Mouse (Mus musculus) hindlimb bud, embryonic 11.5 days (tissue): ENCODE measurements around the gene Trmt2b.
A peak's percentile ranks its signal among the peaks of the same experiment; 100 is the strongest.
"Not testable (repeated sequence)": the region's sequence is repeated elsewhere in the genome, so short reads cannot be mapped to it uniquely, and the experiment has no call there.

Experiments
- DNase-seq: peaks from one replicate; pipeline ENCODE4 v3.0.0-alpha.2; 2012; ENCODE audit warnings: low read depth, low spot score; ENCODE audit errors: extremely low spot score

Gene Trmt2b

GRCm38 (mm10) chrX:134276275-134277160 is at the start of gene Trmt2b:
Gene Trmt2b (minus strand): TSS chrX:134276984.
- DNase-seq: no peak

- no peak for DNase-seq
These were observed 42.6 kb upstream of the Trmt2b start for GRCm38 (mm10) chrX:134319153-134319932.

- not testable (repeated sequence) for DNase-seq
These were observed 34.4 kb upstream of the Trmt2b start for GRCm38 (mm10) chrX:134311193-134311592.

GRCm38 (mm10) chrX:134308275-134308634 is 31.5 kb upstream of the Trmt2b start:
- no peak for DNase-seq

- peak; percentile 52 for DNase-seq
These were observed 30.9 kb upstream of the Trmt2b start, which contains the start of gene Cenpi for GRCm38 (mm10) chrX:134307534-134308274. Gene Cenpi (plus strand): TSS chrX:134308084.

GRCm38 (mm10) chrX:134303287-134303686 is 26.5 kb upstream of the Trmt2b start:
- DNase-seq: no peak

GRCm38 (mm10) chrX:134300219-134300618 is 23.4 kb upstream of the Trmt2b start:
- no peak for DNase-seq

GRCm38 (mm10) chrX:134297195-134297594 is 20.4 kb upstream of the Trmt2b start:
- no peak for DNase-seq

GRCm38 (mm10) chrX:134296737-134297136 is 20.0 kb upstream of the Trmt2b start:
- no peak for DNase-seq

- DNase-seq: no peak
These were observed 19.5 kb upstream of the Trmt2b start for GRCm38 (mm10) chrX:134296301-134296700.

- DNase-seq: no peak
These were observed 10.5 kb upstream of the Trmt2b start for GRCm38 (mm10) chrX:134287305-134287704.

GRCm38 (mm10) chrX:134285791-134286190 is 9.0 kb upstream of the Trmt2b start:
- DNase-seq: no peak

GRCm38 (mm10) chrX:134285102-134285501 is 8.3 kb upstream of the Trmt2b start:
- DNase-seq: no peak

GRCm38 (mm10) chrX:134280531-134280930 is 3.7 kb upstream of the Trmt2b start:
- DNase-seq: no peak

- no peak for DNase-seq
These were observed 1.1 kb downstream of the Trmt2b start for GRCm38 (mm10) chrX:134275715-134276114.

GRCm38 (mm10) chrX:134262129-134262528 is 14.7 kb downstream of the Trmt2b start:
- no peak for DNase-seq

GRCm38 (mm10) chrX:134261191-134261590 is 15.6 kb downstream of the Trmt2b start:
- DNase-seq: no peak

- no peak for DNase-seq
These were observed 28.6 kb downstream of the Trmt2b start for GRCm38 (mm10) chrX:134248202-134248601.

- no peak for DNase-seq
These were observed 30.8 kb downstream of the Trmt2b start for GRCm38 (mm10) chrX:134245946-134246345.

- DNase-seq: no peak
These were observed 38.5 kb downstream of the Trmt2b start for GRCm38 (mm10) chrX:134238266-134238665.

GRCm38 (mm10) chrX:134233048-134233447 is 43.7 kb downstream of the Trmt2b start:
- no peak for DNase-seq
